Mouse (Mus musculus) MEL (cell line): ENCODE results near the gene Sec22c. TPM values are rescaled to one million over a fixed set of nuclear protein-coding genes. Genes with fewer than 3 reads are reported as not detected.

ENCODE experiments used
- DNase-seq: peaks from one replicate; pipeline ENCODE4 v3.0.0; 2011; ENCODE audit warnings: low read depth, low spot score
- H3K27ac ChIP-seq: 2 replicates; pipeline ENCODE4 v1.5.1; 2012; ENCODE audit warnings: low read depth, mild to moderate bottlenecking, control low read depth, low read length, moderate library complexity; ENCODE audit not compliant: control insufficient read depth
- H3K27me3 ChIP-seq, 2 experiments: fragments of 150-350 bp in 1 of 2; sonication (generic) in 1 of 2; 2 replicates each; pipeline ENCODE4 v1.6.1; 2012; ENCODE audit warnings: low read length in 2 of 2, mild to moderate bottlenecking in 2 of 2, improper control_type of control experiment in 1 of 2, moderate library complexity in 1 of 2; ENCODE audit not compliant: insufficient read depth in 2 of 2, control insufficient read depth in 1 of 2
- H3K36me3 ChIP-seq, 2 experiments: 2 replicates each; pipeline ENCODE4 v1.6.1; 2012 to 2014; ENCODE audit warnings: low read length in 2 of 2, improper control_type of control experiment in 1 of 2, inconsistent platforms in 1 of 2, mild to moderate bottlenecking in 1 of 2; ENCODE audit not compliant: insufficient read depth in 2 of 2, control insufficient read depth in 1 of 2
- H3K4me1 ChIP-seq, 2 experiments: fragments of 150-350 bp in 1 of 2; sonication (generic) in 1 of 2; 2 replicates each; pipeline ENCODE4 v1.6.1; 2012; ENCODE audit warnings: low read length in 2 of 2, improper control_type of control experiment in 1 of 2, mild to moderate bottlenecking in 1 of 2; ENCODE audit not compliant: insufficient read depth in 2 of 2, control insufficient read depth in 1 of 2
- H3K4me3 ChIP-seq, 2 experiments: fragments of 150-350 bp in 1 of 2; sonication (generic) in 1 of 2; 2 replicates each; pipeline ENCODE4 v1.5.1; 2012; ENCODE audit warnings: low read depth in 2 of 2, low read length in 2 of 2, mild to moderate bottlenecking in 2 of 2, moderate library complexity in 2 of 2, control low read depth in 1 of 2, improper control_type of control experiment in 1 of 2; ENCODE audit not compliant: control insufficient read depth in 1 of 2, insufficient read depth in 1 of 2
- H3K79me2 ChIP-seq: 2 replicates; pipeline ENCODE4 v1.6.1; 2012; ENCODE audit warnings: mild to moderate bottlenecking, low read length, moderate library complexity; ENCODE audit not compliant: control insufficient read depth, poor library complexity, insufficient read depth
- H3K9ac ChIP-seq: 2 replicates; pipeline ENCODE4 v1.6.1; 2012; ENCODE audit warnings: low read depth, mild to moderate bottlenecking, control low read depth, low read length, moderate library complexity; ENCODE audit not compliant: control insufficient read depth, poor library complexity, severe bottlenecking
- H3K9me3 ChIP-seq: fragments of 150-350 bp; sonication (generic); replicated peaks from 2 replicates; pipeline ENCODE4 v1.6.1; 2012; ENCODE audit warnings: mild to moderate bottlenecking, low read length, improper control_type of control experiment, moderate library complexity; ENCODE audit not compliant: insufficient read depth
- BHLHE40 ChIP-seq: IDR thresholded peaks from 2 replicates; pipeline ENCODE4 v1.6.1; 2012; ENCODE audit warnings: low read depth, mild to moderate bottlenecking, inconsistent platforms, low read length, improper control_type of control experiment, borderline replicate concordance
- CHD1 ChIP-seq: IDR thresholded peaks from 2 replicates; pipeline ENCODE4 v1.6.1; 2012; ENCODE audit warnings: low read depth, mild to moderate bottlenecking, inconsistent platforms, low read length, improper control_type of control experiment
- CHD2 ChIP-seq: IDR thresholded peaks from 2 replicates; pipeline ENCODE4 v1.6.1; 2011; ENCODE audit warnings: low read length, improper control_type of control experiment
- CTCF ChIP-seq, 3 experiments: IDR thresholded peaks in 2 of 3; conservative IDR thresholded peaks in 1 of 3; 2 replicates each; pipeline ENCODE4 v1.5.1; 2011 to 2012; ENCODE audit warnings: low read length in 3 of 3, low read depth in 2 of 3, mild to moderate bottlenecking in 2 of 3, improper control_type of control experiment in 1 of 3, inconsistent platforms in 1 of 3, mixed read lengths in 1 of 3, moderate library complexity in 1 of 3; ENCODE audit not compliant: control insufficient read depth in 1 of 3, insufficient read depth in 1 of 3, poor library complexity in 1 of 3, severe bottlenecking in 1 of 3
- GATA1 ChIP-seq: IDR thresholded peaks from 2 replicates; pipeline ENCODE4 v1.6.1; 2011; ENCODE audit warnings: low read depth, low read length, improper control_type of control experiment
- KAT2A ChIP-seq: conservative IDR thresholded peaks from 2 replicates; pipeline ENCODE4 v1.6.1; 2012; ENCODE audit warnings: low read depth, low read length, improper control_type of control experiment, inconsistent platforms
- MAFK ChIP-seq: IDR thresholded peaks from 2 replicates; pipeline ENCODE4 v1.6.1; 2011; ENCODE audit warnings: low read depth, mild to moderate bottlenecking, low read length, improper control_type of control experiment, borderline replicate concordance
- MAX ChIP-seq: IDR thresholded peaks from 2 replicates; pipeline ENCODE4 v1.6.1; 2011; ENCODE audit warnings: low read length, improper control_type of control experiment
- MAZ ChIP-seq: IDR thresholded peaks from 2 replicates; pipeline ENCODE4 v1.6.1; 2012; ENCODE audit warnings: low read depth, mild to moderate bottlenecking, inconsistent platforms, low read length, improper control_type of control experiment
- MEF2A ChIP-seq: IDR thresholded peaks from 2 replicates; pipeline ENCODE4 v1.6.1; 2014; ENCODE audit warnings: low read depth, mild to moderate bottlenecking, inconsistent platforms, low read length, improper control_type of control experiment; ENCODE audit not compliant: poor library complexity, insufficient replicate concordance, severe bottlenecking; ENCODE audit errors: extremely low read depth
- MYC ChIP-seq: IDR thresholded peaks from 2 replicates; pipeline ENCODE4 v1.6.1; 2011; ENCODE audit warnings: low read depth, mild to moderate bottlenecking, low read length, improper control_type of control experiment, moderate library complexity
- NELFE ChIP-seq: IDR thresholded peaks from 2 replicates; pipeline ENCODE4 v1.6.1; 2011; ENCODE audit warnings: low read depth, low read length, improper control_type of control experiment
- NRF1 ChIP-seq: IDR thresholded peaks from 2 replicates; pipeline ENCODE4 v1.6.1; 2014; ENCODE audit warnings: low read depth, mild to moderate bottlenecking, inconsistent platforms, low read length, improper control_type of control experiment, moderate library complexity; ENCODE audit not compliant: poor library complexity, insufficient read depth, severe bottlenecking
- POLR2A ChIP-seq, 2 experiments: IDR thresholded peaks; 2 replicates each; pipeline ENCODE4 v1.6.1; 2011 to 2012; ENCODE audit warnings: low read length in 2 of 2, mild to moderate bottlenecking in 2 of 2, control low read depth in 1 of 2, improper control_type of control experiment in 1 of 2, low read depth in 1 of 2, moderate library complexity in 1 of 2; ENCODE audit not compliant: control insufficient read depth in 1 of 2, insufficient read depth in 1 of 2, poor library complexity in 1 of 2
- POLR2AphosphoS5 ChIP-seq: IDR thresholded peaks from 2 replicates; pipeline ENCODE4 v1.6.1; 2012; ENCODE audit warnings: low read depth, borderline replicate concordance, mild to moderate bottlenecking, inconsistent platforms, low read length, moderate library complexity, mixed read lengths
- RAD21 ChIP-seq: IDR thresholded peaks from 2 replicates; pipeline ENCODE4 v1.6.1; 2011; ENCODE audit warnings: mild to moderate bottlenecking, low read depth, low read length, improper control_type of control experiment
- TAL1 ChIP-seq: IDR thresholded peaks from 2 replicates; pipeline ENCODE4 v1.6.1; 2012; ENCODE audit warnings: mild to moderate bottlenecking, inconsistent platforms, low read length, moderate library complexity, mixed read lengths
- TBP ChIP-seq: IDR thresholded peaks from 2 replicates; pipeline ENCODE4 v1.8.0; 2011; ENCODE audit warnings: low read depth, low read length, improper control_type of control experiment
- TCF12 ChIP-seq: IDR thresholded peaks from 2 replicates; pipeline ENCODE4 v1.6.1; 2014; ENCODE audit warnings: low read depth, mild to moderate bottlenecking, inconsistent platforms, low read length, improper control_type of control experiment, moderate library complexity
- USF2 ChIP-seq, 2 experiments: IDR thresholded peaks; 2 replicates each; pipeline ENCODE4 v1.6.1; 2011 to 2012; ENCODE audit warnings: improper control_type of control experiment in 2 of 2, low read length in 2 of 2, borderline replicate concordance in 1 of 2, inconsistent platforms in 1 of 2, low read depth in 1 of 2, mild to moderate bottlenecking in 1 of 2; ENCODE audit not compliant: insufficient read depth in 1 of 2
- ZC3H11A ChIP-seq: IDR thresholded peaks from 2 replicates; pipeline ENCODE4 v1.6.1; 2012; ENCODE audit warnings: low read depth, mild to moderate bottlenecking, inconsistent platforms, low read length, improper control_type of control experiment
- ZMIZ1 ChIP-seq: IDR thresholded peaks from 2 replicates; pipeline ENCODE4 v1.6.1; 2012; ENCODE audit warnings: low read depth, mild to moderate bottlenecking, inconsistent platforms, low read length, improper control_type of control experiment, moderate library complexity
- polyA plus RNA-seq, 2 experiments: library from polyadenylated mRNA; stranded (reverse) in 1 of 2; unstranded in 1 of 2; fragments of >175 nt in 1 of 2; fragments of >200 nt in 1 of 2; gene quantifications; 2 replicates each; pipeline versions ENCODE4 v1.2.1 to v1.2.4; 2012; ENCODE audit warnings: low replicate concordance in 2 of 2, low read depth in 1 of 2; ENCODE audit not compliant: insufficient read length in 2 of 2, insufficient read depth in 1 of 2, missing spikeins in 1 of 2
- total RNA-seq: library from RNA; depleted of rRNA; stranded (reverse); fragments of 300-350 nt; gene quantifications from 2 replicates; pipeline ENCODE4 v1.2.3, GENCODE M21; 2012

Gene Sec22c
- total and polyA plus RNA-seq, 3 experiments = 5.9 to 10.9 TPM; not detected in 1

DNA sequence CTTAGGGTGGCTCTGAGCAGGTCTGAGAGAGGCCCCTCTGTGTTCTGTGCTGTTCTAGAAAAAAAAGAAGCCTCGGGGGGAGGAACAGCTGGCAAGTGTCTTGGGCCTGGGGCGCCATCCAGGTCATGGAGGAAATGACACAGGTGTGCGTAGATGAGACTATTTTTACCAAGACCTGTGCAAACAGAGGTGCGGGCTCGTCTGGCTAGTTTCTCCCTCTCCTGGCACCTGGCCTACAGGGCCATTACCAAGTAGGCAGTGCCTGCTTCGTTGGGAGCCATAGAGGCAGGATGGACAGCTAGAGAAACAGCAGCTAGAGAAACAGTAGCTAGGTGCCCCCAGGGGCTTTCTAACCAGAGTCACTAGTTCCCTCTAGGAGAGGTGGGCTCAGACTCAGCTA, 72.0 kb downstream of the Sec22c start:
- Histone ChIP-seq H3K9me3 (no peaks in the 10 kb centered on the region), H3K9ac (no peak overlapping the region), H3K79me2 (no peaks in the 10 kb centered on the region), H3K4me1 (no peaks in the 10 kb centered on the region), H3K36me3 (no peaks in the 10 kb centered on the region), H3K27me3 (no peaks in the 10 kb centered on the region), H3K4me3 (no peak overlapping the region), H3K27ac (no peak overlapping the region)
- no peak for TF ChIP-seq CTCF (IDR thresholded peaks at IDR 0.05 in 2 of 3, conservative IDR thresholded peaks at IDR 0.05 in 1 of 3; ENCODE audit: control insufficient read depth in 1 of 3, insufficient read depth in 1 of 3, low read depth in 2 of 3, low read length in 3 of 3, poor library complexity in 1 of 3, severe bottlenecking in 1 of 3)
- TF ChIP-seq MYC = no peak
- TF ChIP-seq TCF12 = no peak
- no peak for TF ChIP-seq TBP
- no peak for TF ChIP-seq CHD2
- no peak for TF ChIP-seq ZMIZ1
- TF ChIP-seq BHLHE40 = no peak
- TF ChIP-seq NRF1 = no peak
- TF ChIP-seq KAT2A = no peak
- no peak for TF ChIP-seq TAL1
- TF ChIP-seq CHD1 = no peak
- no peak for TF ChIP-seq USF2 (IDR thresholded peaks at IDR 0.05; ENCODE audit: borderline replicate concordance in 1 of 2, insufficient read depth in 1 of 2, low read depth in 1 of 2, low read length in 2 of 2)
- TF ChIP-seq RAD21 = no peak
- no peak for TF ChIP-seq NELFE
- TF ChIP-seq MAFK = no peak
- no peak for TF ChIP-seq GATA1
- no peak for TF ChIP-seq ZC3H11A
- TF ChIP-seq MAZ = no peak
- DNase-seq = no peak

GRCm38 (mm10) chr9:121632891-121633290, 72.4 kb downstream of the Sec22c start:
- H3K4me3 ChIP-seq = no peak overlapping the region
- no peaks in the 10 kb centered on the region for H3K27me3 ChIP-seq
- no peak overlapping the region for H3K27ac ChIP-seq
- H3K9ac ChIP-seq = no peak overlapping the region
- TF ChIP-seq POLR2A (IDR thresholded peaks at IDR 0.05; ENCODE audit: control insufficient read depth in 1 of 2, insufficient read depth in 1 of 2, low read depth in 1 of 2, low read length in 2 of 2, poor library complexity in 1 of 2) (no peak), CHD1 (no peak), MEF2A (no peak), POLR2AphosphoS5 (no peak), MAX (no peak), BHLHE40 (no peak)
- no peak for DNase-seq
- H3K9me3 ChIP-seq = no peaks in the 10 kb centered on the region
- H3K4me1 ChIP-seq = no peaks in the 10 kb centered on the region
- H3K79me2 ChIP-seq = no peaks in the 10 kb centered on the region
- no peaks in the 10 kb centered on the region for H3K36me3 ChIP-seq
